Mouse (Mus musculus): Measurements from ENCODE around the gene Akt1s1. TPM values are rescaled to one million over a fixed set of nuclear protein-coding genes. Genes with fewer than 3 reads are reported as not detected.

Akt1s1 gene
- total and polyA plus RNA-seq, 2 experiments from 2014 or later, result 81.8 to 91.8 TPM

- H3K36me3 ChIP-seq (replicated peaks; ENCODE audit: control insufficient read depth, insufficient read depth, low read length), result peaks cover 8% of the 10 kb centered on the region; the same call in 1 of the 2 replicates
- peak within 1 kb of the TSS; percentile 85 for H3K4me2 ChIP-seq (ENCODE audit: low read depth, low read length)
- no peak for TF ChIP-seq CTCF (IDR thresholded peaks at IDR 0.05; ENCODE audit: low read depth)
- no peak; the same call in 1 of the 2 replicates for TF ChIP-seq EP300 (IDR thresholded peaks at IDR 0.05; ENCODE audit: low read depth)
- H3K4me3 ChIP-seq (ENCODE audit: low read depth, low read length), result peak within 1 kb of the TSS; percentile 78
- DNase-seq (ENCODE audit: low spot score) (peak; percentile 47), ATAC-seq (ENCODE audit: insufficient read depth, low read depth) (peak; percentile 19)
- WGBS, result under 1% methylated on average over 41 of the region's 57 CpGs
- no peaks in the 10 kb centered on the region for H3K27me3 ChIP-seq (ENCODE audit: control insufficient read depth, insufficient read depth, low read length)
- peak within 1 kb of the TSS; percentile 89 for H3K9ac ChIP-seq (replicated peaks; ENCODE audit: low read depth, low read length)
- peaks cover 41% of the 10 kb centered on the region for H3K4me1 ChIP-seq (ENCODE audit: control insufficient read depth, insufficient read depth)
- peak within 1 kb of the TSS; percentile 98 for H3K27ac ChIP-seq (ENCODE audit: low read depth)
- no peaks in the 10 kb centered on the region for H3K9me3 ChIP-seq (replicated peaks; ENCODE audit: control insufficient read depth, low read length)
Observed at GRCm38 (mm10) chr7:44816470-44817021, 32.2 kb upstream of the Akt1s1 start, which contains the start of gene Atf5. Gene Atf5 (minus strand): TSS chr7:44816658.

- DNase-seq (ENCODE audit: low spot score), result no peak
- H3K4me1 ChIP-seq (ENCODE audit: control insufficient read depth, insufficient read depth), result peaks cover 44% of the 10 kb centered on the region
Observed at GRCm38 (mm10) chr7:44817441-44817840, 31.4 kb upstream of the Akt1s1 start.

GRCm38 (mm10) chr7:44818164-44818563 is 30.6 kb upstream of the Akt1s1 start:
- ATAC-seq (ENCODE audit: insufficient read depth, low read depth) (no peak), DNase-seq (ENCODE audit: low spot score) (no peak)
- H3K27me3 ChIP-seq (ENCODE audit: control insufficient read depth, insufficient read depth, low read length), result no peaks in the 10 kb centered on the region
- peak overlapping the region; percentile 78 for H3K4me3 ChIP-seq (ENCODE audit: low read depth, low read length)
- peak overlapping the region; percentile 98 for H3K27ac ChIP-seq (ENCODE audit: low read depth)
- H3K4me2 ChIP-seq (ENCODE audit: low read depth, low read length), result peak overlapping the region; percentile 85
- H3K36me3 ChIP-seq (replicated peaks; ENCODE audit: control insufficient read depth, insufficient read depth, low read length), result 0 out of 2 replicates have a peak, but pooled peaks cover under 1% of the 10 kb centered on the region
- H3K9ac ChIP-seq (replicated peaks; ENCODE audit: low read depth, low read length), result no peak overlapping the region
- no peak for TF ChIP-seq CTCF (IDR thresholded peaks at IDR 0.05; ENCODE audit: low read depth)
- no peak for TF ChIP-seq EP300 (IDR thresholded peaks at IDR 0.05; ENCODE audit: low read depth)
- H3K9me3 ChIP-seq (replicated peaks; ENCODE audit: control insufficient read depth, low read length), result no peaks in the 10 kb centered on the region
- H3K4me1 ChIP-seq (ENCODE audit: control insufficient read depth, insufficient read depth), result peaks cover 44% of the 10 kb centered on the region
- 10% methylated on average over 2 of the region's 2 CpGs for WGBS

More at GRCm38 (mm10) chr7:44817441-44817840, 31.4 kb upstream of the Akt1s1 start:
- peaks cover 8% of the 10 kb centered on the region; the same call in 1 of the 2 replicates for H3K36me3 ChIP-seq (replicated peaks; ENCODE audit: control insufficient read depth, insufficient read depth, low read length)
- TF ChIP-seq EP300 (IDR thresholded peaks at IDR 0.05; ENCODE audit: low read depth), result no peak
- no peak for TF ChIP-seq CTCF (IDR thresholded peaks at IDR 0.05; ENCODE audit: low read depth)
- H3K9ac ChIP-seq (replicated peaks; ENCODE audit: low read depth, low read length), result peak overlapping the region; percentile 89
- peak overlapping the region; percentile 85 for H3K4me2 ChIP-seq (ENCODE audit: low read depth, low read length)
- no peaks in the 10 kb centered on the region for H3K9me3 ChIP-seq (replicated peaks; ENCODE audit: control insufficient read depth, low read length)
- no peaks in the 10 kb centered on the region for H3K27me3 ChIP-seq (ENCODE audit: control insufficient read depth, insufficient read depth, low read length)
- H3K27ac ChIP-seq (ENCODE audit: low read depth), result peak overlapping the region; percentile 98
- no peak for ATAC-seq (ENCODE audit: insufficient read depth, low read depth)
- peak overlapping the region; percentile 78 for H3K4me3 ChIP-seq (ENCODE audit: low read depth, low read length)
- 9% methylated on average over 3 of the region's 3 CpGs for WGBS

- H3K27ac ChIP-seq (ENCODE audit: low read depth), result peak overlapping the region; percentile 48; the same call in 1 of the 2 replicates
- ATAC-seq (ENCODE audit: insufficient read depth, low read depth) (no peak), DNase-seq (ENCODE audit: low spot score) (no peak)
- peaks cover 44% of the 10 kb centered on the region for H3K4me1 ChIP-seq (ENCODE audit: control insufficient read depth, insufficient read depth)
- WGBS, result 29% methylated on average over 6 of the region's 6 CpGs
- no peak for TF ChIP-seq EP300 (IDR thresholded peaks at IDR 0.05; ENCODE audit: low read depth)
- TF ChIP-seq CTCF (IDR thresholded peaks at IDR 0.05; ENCODE audit: low read depth), result no peak
- peak overlapping the region; percentile 78 for H3K4me3 ChIP-seq (ENCODE audit: low read depth, low read length)
- peak overlapping the region; percentile 85 for H3K4me2 ChIP-seq (ENCODE audit: low read depth, low read length)
- no peaks in the 10 kb centered on the region for H3K9me3 ChIP-seq (replicated peaks; ENCODE audit: control insufficient read depth, low read length)
- H3K9ac ChIP-seq (replicated peaks; ENCODE audit: low read depth, low read length), result peak overlapping the region; percentile 34
- H3K36me3 ChIP-seq (replicated peaks; ENCODE audit: control insufficient read depth, insufficient read depth, low read length), result no peaks in the 10 kb centered on the region
- no peaks in the 10 kb centered on the region for H3K27me3 ChIP-seq (ENCODE audit: control insufficient read depth, insufficient read depth, low read length)
Observed at GRCm38 (mm10) chr7:44818751-44819235, 30.0 kb upstream of the Akt1s1 start.

- H3K4me2 ChIP-seq (ENCODE audit: low read depth, low read length), result peak overlapping the region; percentile 85
- peaks cover 44% of the 10 kb centered on the region for H3K4me1 ChIP-seq (ENCODE audit: control insufficient read depth, insufficient read depth)
- ATAC-seq (ENCODE audit: insufficient read depth, low read depth) (no peak), DNase-seq (ENCODE audit: low spot score) (no peak)
- no peaks in the 10 kb centered on the region for H3K36me3 ChIP-seq (replicated peaks; ENCODE audit: control insufficient read depth, insufficient read depth, low read length)
- H3K9ac ChIP-seq (replicated peaks; ENCODE audit: low read depth, low read length), result peak overlapping the region; percentile 34; the same call in 1 of the 2 replicates
- 82% methylated on average over 2 of the region's 2 CpGs for WGBS
- H3K27ac ChIP-seq (ENCODE audit: low read depth), result peak overlapping the region; percentile 48; the same call in 1 of the 2 replicates
- no peaks in the 10 kb centered on the region for H3K9me3 ChIP-seq (replicated peaks; ENCODE audit: control insufficient read depth, low read length)
- H3K27me3 ChIP-seq (ENCODE audit: control insufficient read depth, insufficient read depth, low read length), result no peaks in the 10 kb centered on the region
- H3K4me3 ChIP-seq (ENCODE audit: low read depth, low read length), result peak overlapping the region; percentile 78; the same call in 1 of the 2 replicates
- TF ChIP-seq CTCF (IDR thresholded peaks at IDR 0.05; ENCODE audit: low read depth) (no peak), EP300 (IDR thresholded peaks at IDR 0.05; ENCODE audit: low read depth) (no peak)
Observed at GRCm38 (mm10) chr7:44819391-44819790, 29.4 kb upstream of the Akt1s1 start.

Data from heart, postnatal 0 days (tissue).